Mouse (Mus musculus) granulocyte monocyte progenitor cell, adult 5-6 weeks (primary cell): ENCODE results near the gene Mmp9. TPM values are rescaled to one million over a fixed set of nuclear protein-coding genes. Genes with fewer than 3 reads are reported as not detected.
A peak's percentile ranks its signal among the peaks of the same experiment; 100 is the strongest.

Experiments
- ATAC-seq: replicated peaks from 2 replicates; pipeline ENCODE4 v1.8.0; 2016; ENCODE audit warnings: mild to moderate bottlenecking, moderate TSS enrichment, inconsistent platforms; ENCODE audit not compliant: poor library complexity, severe bottlenecking
- total RNA-seq, 2 experiments: library from RNA; stranded (forward) in 1 of 2; stranded (reverse) in 1 of 2; fragments of 200-712, 200-1000 nt in 1 of 2; fragments of >200 nt in 1 of 2; fragmentation: Nextera tagmentation in 1 of 2; gene quantifications; 2 replicates each; pipeline ENCODE4 v1.2.3; 2014 to 2017

The Mmp9 gene
- total RNA-seq, 2 experiments from 2014 or later = 0.95 to 10.7 TPM

- no peak for ATAC-seq
Measured at GRCm38 (mm10) chr2:164950501-164950900, 9.9 kb downstream of the Mmp9 start.

DNA sequence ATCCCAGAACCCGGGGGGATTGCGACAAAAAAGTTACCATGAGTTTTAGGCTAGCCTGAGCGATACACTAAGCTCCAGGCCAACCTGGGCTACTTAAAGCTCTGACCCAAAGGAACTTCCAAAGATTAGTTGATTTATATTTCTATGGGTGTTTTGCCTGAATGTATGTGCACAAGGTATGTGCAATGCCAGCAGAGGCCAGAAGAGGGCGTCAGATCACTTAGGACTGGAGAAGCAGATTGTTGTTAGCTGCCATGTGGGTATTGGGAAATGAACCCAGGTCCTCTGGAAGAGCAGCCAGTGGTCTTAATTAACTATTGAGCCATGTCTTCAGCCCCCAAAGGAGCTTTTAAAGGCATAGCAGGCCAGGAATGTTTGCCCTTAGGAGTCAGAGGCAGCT lies 11.2 kb downstream of the Mmp9 start:
- no peak for ATAC-seq

- no peak for ATAC-seq
Measured at GRCm38 (mm10) chr2:164952448-164952847, 11.9 kb downstream of the Mmp9 start.

GRCm38 (mm10) chr2:164953224-164953623 lies 12.6 kb downstream of the Mmp9 start:
- ATAC-seq = peak; percentile 85

DNA sequence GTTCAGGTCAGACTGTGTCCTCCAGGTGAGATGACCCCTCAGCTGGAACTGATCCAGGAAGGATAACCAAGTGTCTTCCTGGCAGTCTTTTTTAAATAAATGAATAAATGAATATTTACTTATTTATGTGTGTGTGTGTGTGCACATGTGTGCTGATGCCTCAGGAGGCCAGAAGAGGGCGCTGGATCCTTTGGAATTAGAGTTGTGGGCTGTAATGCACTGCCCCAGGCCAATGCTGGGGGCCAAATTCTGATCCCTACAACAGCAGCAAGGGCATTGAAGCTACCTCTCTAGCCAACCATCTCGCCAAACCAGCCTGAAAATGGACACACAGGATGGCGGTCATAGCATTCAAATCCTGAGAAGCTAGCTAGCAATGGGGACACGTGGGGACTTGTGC lies 15.1 kb downstream of the Mmp9 start:
- no peak for ATAC-seq

DNA sequence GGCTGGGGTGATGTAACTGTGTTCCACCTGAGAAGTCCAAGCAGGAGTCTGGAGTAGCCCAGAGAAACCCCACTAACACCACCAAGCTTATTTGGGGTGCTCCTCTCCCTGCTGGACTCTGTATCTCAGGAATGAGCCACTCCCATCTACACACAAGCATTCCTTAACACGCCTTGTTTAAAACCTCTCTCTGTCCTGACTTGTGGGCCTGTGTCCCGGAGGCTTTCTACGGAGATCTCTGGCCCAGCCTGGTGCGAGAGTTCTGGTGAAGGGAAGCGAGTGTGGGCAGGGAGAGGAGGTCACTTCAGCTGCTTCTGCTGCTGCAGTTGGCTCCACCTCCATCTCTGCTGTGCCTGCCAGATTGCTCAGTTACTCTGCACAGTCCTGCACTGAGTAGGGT lies 15.6 kb downstream of the Mmp9 start:
- no peak for ATAC-seq

GRCm38 (mm10) chr2:164957548-164958315 lies 17.2 kb downstream of the Mmp9 start:
- no peak for ATAC-seq

DNA sequence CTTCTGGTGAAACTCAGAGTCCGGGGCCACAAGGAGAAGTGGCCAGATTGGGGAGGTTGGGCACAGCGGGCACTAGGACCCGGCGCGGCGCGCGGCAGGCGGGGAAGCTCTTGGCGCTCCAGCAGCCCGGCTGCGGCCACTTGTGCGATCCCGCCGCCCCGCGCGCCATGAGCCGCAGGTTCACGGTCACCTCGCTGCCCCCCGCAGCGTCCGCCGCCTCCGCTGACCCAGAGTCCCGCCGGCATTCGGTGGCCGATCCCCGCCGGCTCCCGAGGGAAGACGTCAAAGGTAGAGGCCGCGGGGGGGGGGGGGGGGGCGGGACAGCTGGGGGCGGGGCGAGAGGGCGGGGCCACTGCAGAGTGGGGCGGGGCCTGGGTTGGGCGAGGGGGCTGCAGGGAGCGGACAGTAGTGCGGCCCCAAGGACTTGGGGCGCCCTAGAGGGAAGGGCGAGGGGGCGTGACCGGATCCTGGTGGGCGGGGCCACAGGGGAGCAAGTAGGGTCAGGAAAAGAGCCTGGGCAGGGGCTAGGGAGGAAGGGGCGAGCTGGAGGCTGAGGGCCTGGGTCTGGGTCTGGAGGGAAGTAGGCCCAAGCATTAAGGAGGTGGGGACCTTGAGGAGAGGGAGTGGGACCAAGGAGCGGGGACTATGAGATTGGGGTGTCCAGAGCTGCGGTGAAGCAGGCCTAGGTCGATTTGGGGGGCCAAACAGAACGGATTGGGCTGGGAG lies 20.3 kb downstream of the Mmp9 start, which contains the start of gene Slc12a5:
Gene Slc12a5 (plus strand): TSS at position 87 of the 726 bp plus-strand sequence.
- peak; percentile 52 for ATAC-seq

- ATAC-seq = peak; percentile 40; the same call in 1 of the 2 replicates
Measured at GRCm38 (mm10) chr2:164961506-164962182, 21.1 kb downstream of the Mmp9 start.

DNA sequence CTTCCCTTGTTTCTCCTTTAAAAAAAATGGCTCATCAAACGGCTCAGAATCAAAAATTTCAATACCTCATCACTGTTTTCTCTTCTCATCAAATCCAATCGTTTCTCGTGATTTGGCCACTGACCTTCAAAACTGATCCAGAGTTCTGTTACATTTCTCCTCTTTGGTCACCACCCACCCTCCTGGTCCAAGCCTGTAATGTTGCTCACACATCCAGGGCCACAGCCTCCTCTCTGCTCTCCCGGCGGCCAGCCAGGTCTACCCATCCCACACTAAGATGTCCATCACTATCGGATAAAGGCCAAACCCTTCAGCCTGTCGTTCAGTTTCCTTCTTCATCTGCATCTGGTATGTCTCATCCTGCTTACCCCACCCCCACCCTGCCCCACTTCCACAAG lies 21.6 kb downstream of the Mmp9 start:
- ATAC-seq = no peak

DNA sequence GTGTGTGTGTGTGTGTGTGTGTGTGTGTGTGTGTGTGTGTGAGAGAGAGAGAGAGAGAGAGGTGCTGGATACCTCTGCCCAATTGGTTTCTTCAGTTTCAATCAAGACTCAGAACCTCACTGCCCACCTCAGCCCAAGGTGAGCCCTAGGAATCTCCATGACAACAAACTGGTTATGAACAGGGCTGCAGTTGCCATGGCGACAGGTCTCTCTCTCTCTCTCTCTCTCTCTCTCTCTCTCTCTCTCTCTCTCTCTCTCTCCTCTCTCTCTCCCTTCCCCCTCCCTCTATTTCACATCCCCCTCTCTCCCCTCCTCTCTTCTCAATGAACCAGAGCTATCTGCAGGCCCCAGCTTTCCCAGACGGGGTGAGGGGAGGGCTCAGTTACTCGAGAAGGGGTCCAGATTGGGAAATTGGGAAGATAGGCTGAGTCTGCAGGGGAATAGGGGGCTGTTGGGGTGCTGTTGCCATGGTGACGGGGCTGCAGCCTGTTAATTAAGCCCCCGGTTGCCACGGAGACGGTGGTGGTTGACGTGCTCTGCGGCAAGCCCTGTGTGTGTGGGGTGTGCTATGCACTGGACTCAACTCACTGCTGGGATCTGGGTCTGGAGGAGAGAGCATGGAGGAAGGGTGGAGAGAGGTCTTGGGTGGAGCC lies 23.8 kb downstream of the Mmp9 start:
- ATAC-seq = no peak

DNA sequence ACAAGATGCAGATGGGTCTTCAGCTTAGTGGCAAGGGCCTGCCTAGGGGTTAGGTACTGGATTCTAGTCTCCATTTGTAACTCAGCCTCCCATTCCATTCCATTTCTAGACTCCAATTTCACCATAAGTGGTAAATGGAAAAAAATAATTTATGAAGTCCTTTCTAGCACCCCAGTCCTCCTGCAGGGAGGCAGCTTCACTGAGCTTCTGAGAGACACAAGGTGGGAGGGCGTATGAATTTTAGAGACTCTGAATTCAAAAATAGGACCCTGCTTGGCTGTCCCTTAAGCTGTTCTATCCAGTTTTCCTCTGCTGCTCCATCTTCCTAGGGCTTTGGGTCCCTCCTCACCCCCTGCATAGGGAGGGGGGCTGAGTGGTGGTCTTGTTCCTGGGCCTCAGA lies 24.4 kb downstream of the Mmp9 start:
- ATAC-seq = no peak

DNA sequence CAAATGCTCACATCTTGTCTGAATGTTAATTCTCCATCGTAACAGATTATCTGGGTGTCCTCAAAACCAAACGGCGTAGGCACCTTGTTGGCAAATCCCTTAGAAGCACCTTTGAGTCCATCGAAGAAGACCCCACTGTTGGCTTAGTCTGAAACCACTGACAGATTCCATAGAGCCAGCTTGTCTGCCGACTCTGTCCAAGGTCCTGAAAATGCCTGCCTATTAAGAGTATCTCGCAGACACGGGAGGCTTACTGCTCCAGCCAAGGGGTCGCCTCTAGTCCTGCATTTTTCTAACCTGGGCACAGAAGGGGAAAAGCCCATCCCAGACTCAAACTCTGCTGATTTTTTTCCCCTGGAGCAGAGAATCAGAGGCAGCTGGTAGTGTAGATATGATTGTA lies 25.8 kb downstream of the Mmp9 start:
- ATAC-seq = no peak

GRCm38 (mm10) chr2:164967193-164967592 lies 26.6 kb downstream of the Mmp9 start:
- no peak for ATAC-seq

GRCm38 (mm10) chr2:164967761-164968440 lies 27.3 kb downstream of the Mmp9 start:
- no peak for ATAC-seq

GRCm38 (mm10) chr2:164968451-164968851 lies 27.9 kb downstream of the Mmp9 start:
- peak; percentile 71 for ATAC-seq

DNA sequence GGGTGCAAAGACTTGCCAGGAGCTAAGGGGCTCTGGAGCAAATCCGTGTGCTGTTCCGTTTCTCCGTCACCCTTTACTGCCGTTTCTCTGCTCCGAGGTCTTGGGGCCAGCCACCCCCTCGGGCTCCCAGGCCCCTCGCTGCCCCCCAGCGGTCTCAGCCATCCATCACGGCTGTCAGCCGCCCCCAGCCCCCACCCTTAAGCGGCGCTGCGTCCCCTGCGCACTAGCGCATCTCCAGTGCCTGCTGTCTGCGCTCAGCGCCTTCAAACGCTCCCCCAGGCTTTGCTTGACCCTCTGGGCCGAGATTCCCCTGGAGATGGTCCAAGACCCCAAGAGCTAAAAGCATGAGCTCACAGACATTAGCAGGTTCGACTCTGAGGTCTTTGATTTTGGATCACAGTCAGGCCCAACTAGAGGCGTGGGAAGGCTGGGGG lies 28.8 kb downstream of the Mmp9 start:
- ATAC-seq = no peak

- no peak for ATAC-seq
Measured at GRCm38 (mm10) chr2:164970631-164971196, 30.1 kb downstream of the Mmp9 start.

DNA sequence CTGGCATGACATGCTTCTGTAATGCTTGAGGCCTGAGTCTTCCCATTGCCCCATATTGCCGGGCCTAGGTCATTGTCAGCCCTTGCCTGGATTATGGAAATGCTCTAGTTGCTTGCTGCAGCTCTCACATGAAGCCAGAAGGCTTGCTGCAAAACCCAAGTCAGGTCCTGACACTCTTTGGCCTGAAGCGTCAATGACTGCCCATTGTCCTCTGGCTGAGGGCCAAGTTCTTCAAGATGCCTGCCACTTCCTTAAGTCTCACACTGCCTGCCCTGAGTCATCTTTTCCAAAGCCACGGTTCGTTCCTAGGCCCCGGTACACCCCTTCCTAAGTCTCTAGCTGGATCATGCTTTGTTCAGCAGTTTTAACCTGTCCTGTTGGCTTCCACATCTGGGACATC lies 32.1 kb downstream of the Mmp9 start:
- ATAC-seq = no peak

DNA sequence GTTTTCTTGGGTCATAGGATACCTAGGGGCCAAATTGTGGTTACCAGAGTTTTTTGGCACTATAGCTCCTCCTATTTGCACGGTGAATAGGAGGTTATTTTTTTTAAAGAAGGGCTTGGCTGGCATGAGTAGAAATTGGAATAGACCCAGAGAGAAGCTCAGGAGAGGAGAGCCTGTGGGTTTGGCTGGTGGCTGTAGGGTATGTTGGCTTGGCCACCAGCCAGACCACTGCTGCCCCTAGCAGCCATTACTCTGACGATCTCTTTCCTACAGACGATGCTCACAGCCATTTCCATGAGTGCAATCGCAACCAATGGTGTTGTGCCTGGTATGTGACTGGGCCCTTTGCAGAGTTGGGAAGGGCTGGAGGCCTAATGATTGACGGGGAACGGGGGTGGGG lies 35.0 kb downstream of the Mmp9 start:
- ATAC-seq = no peak
